Comparison of ENCODE assay signal across 23 mouse cellular contexts in the genomic region with DNA sequence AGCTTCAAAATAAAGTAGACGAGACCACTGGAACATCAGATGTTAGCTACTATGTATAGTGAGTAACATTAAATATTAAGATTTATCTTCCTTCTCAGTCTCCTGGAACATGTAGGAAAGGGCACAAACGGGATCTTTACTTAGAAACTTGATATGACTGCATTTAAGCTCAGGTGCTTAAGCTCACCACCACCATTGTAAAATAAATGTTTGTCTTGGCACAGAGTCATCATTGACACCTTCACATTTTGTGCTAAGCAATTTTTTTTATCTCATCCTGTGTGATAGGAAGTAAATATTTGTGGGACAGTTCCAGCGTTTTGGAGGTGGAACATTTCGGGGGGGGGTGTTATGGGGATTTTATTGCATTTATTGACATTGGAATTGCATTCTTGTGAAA.
DNase-seq lines count a peak whose midpoint lies in the region; ATAC-seq and TF ChIP-seq lines count a peak whose summit lies in the region.
"Had no signal": no experiment of that assay in that cellular context is flagged by ENCODE, and none has a peak within 500 bp of the region (broad histone marks: within the 10 kb centered on the region; RNA-seq: fewer than 3 reads in every experiment).

No protein-coding gene starts in this region.

- H3K4me3 ChIP-seq in embryonic facial prominence, embryonic 14.5 days (ENCODE audit: low read depth, low read length), result no peak overlapping the region
- no peak overlapping the region for H3K4me3 ChIP-seq in embryonic facial prominence, embryonic 10.5 days
- H3K4me3 ChIP-seq in lung, embryonic 14.5 days (ENCODE audit: low read depth, low read length), result no peak overlapping the region
- H3K4me3 ChIP-seq in intestine, embryonic 16.5 days (ENCODE audit: low read length), result no peak overlapping the region
- H3K4me3 ChIP-seq in stomach, embryonic 15.5 days (replicated peaks), result no peak overlapping the region
- H3K4me3 ChIP-seq: embryonic facial prominence, embryonic 12.5 days; forebrain, embryonic 12.5 days; heart, embryonic 13.5 days had no signal

- no peaks in the 10 kb centered on the region for H3K4me1 ChIP-seq in embryonic facial prominence, embryonic 14.5 days (ENCODE audit: control insufficient read depth, insufficient read depth, low read length)
- no peaks in the 10 kb centered on the region for H3K4me1 ChIP-seq in embryonic facial prominence, embryonic 10.5 days
- H3K4me1 ChIP-seq in lung, embryonic 14.5 days (ENCODE audit: insufficient read depth), result no peaks in the 10 kb centered on the region
- no peaks in the 10 kb centered on the region for H3K4me1 ChIP-seq in intestine, embryonic 16.5 days (ENCODE audit: control insufficient read depth, insufficient read depth, low read length)
- no peaks in the 10 kb centered on the region for H3K4me1 ChIP-seq in stomach, embryonic 15.5 days
- H3K4me1 ChIP-seq: embryonic facial prominence, embryonic 12.5 days; forebrain, embryonic 12.5 days; heart, embryonic 13.5 days had no signal

- WGBS in embryonic facial prominence, embryonic 14.5 days, result 56% methylated on average over 4 of the region's 4 CpGs
- WGBS in embryonic facial prominence, embryonic 10.5 days, result 80% methylated on average over 4 of the region's 4 CpGs
- WGBS in lung, embryonic 14.5 days, result 25% methylated on average over 4 of the region's 4 CpGs
- 49% methylated on average over 4 of the region's 4 CpGs for WGBS in intestine, embryonic 16.5 days
- WGBS in stomach, embryonic 15.5 days, result 45% methylated on average over 4 of the region's 4 CpGs

- H3K27ac ChIP-seq in embryonic facial prominence, embryonic 14.5 days (replicated peaks; ENCODE audit: low read depth, low read length), result no peak overlapping the region
- no peak overlapping the region for H3K27ac ChIP-seq in embryonic facial prominence, embryonic 10.5 days (replicated peaks)
- no peak overlapping the region for H3K27ac ChIP-seq in lung, embryonic 14.5 days (ENCODE audit: low read depth)
- no peak overlapping the region for H3K27ac ChIP-seq in intestine, embryonic 16.5 days (ENCODE audit: low read length)
- H3K27ac ChIP-seq in stomach, embryonic 15.5 days, result no peak overlapping the region
- H3K27ac ChIP-seq: embryonic facial prominence, embryonic 12.5 days; forebrain, embryonic 12.5 days; heart, embryonic 13.5 days had no signal

- H3K36me3 ChIP-seq in embryonic facial prominence, embryonic 14.5 days (ENCODE audit: control insufficient read depth, insufficient read depth, low read length), result no peaks in the 10 kb centered on the region
- H3K36me3 ChIP-seq in embryonic facial prominence, embryonic 10.5 days (replicated peaks), result no peaks in the 10 kb centered on the region
- no peaks in the 10 kb centered on the region for H3K36me3 ChIP-seq in lung, embryonic 14.5 days (ENCODE audit: insufficient read depth)
- no peaks in the 10 kb centered on the region for H3K36me3 ChIP-seq in intestine, embryonic 16.5 days (ENCODE audit: control insufficient read depth, insufficient read depth, low read length)
- no peaks in the 10 kb centered on the region for H3K36me3 ChIP-seq in stomach, embryonic 15.5 days
- H3K36me3 ChIP-seq: embryonic facial prominence, embryonic 12.5 days; forebrain, embryonic 12.5 days; G1E; heart, embryonic 13.5 days had no signal

- no peak for ATAC-seq in embryonic facial prominence, embryonic 14.5 days (ENCODE audit: low read depth)
- ATAC-seq in lung, embryonic 14.5 days (ENCODE audit: insufficient read depth), result peak; percentile 62; the same call in 1 of the 2 replicates
- ATAC-seq in intestine, embryonic 16.5 days, result 0 out of 2 replicates have a peak, but pooled peaks have one; percentile 50
- ATAC-seq in stomach, embryonic 15.5 days (ENCODE audit: insufficient read depth, low FRiP score, low read depth), result peak; percentile 73
- ATAC-seq: CD4-positive, CD25-positive, alpha-beta regulatory T cell, adult 4 months; forebrain, embryonic 16.5 days had no signal

- H3K27me3 ChIP-seq in embryonic facial prominence, embryonic 14.5 days (replicated peaks; ENCODE audit: control insufficient read depth, insufficient read depth, low read length), result no peaks in the 10 kb centered on the region
- no peaks in the 10 kb centered on the region for H3K27me3 ChIP-seq in embryonic facial prominence, embryonic 10.5 days (replicated peaks; ENCODE audit: low read depth, poor library complexity, severe bottlenecking)
- no peaks in the 10 kb centered on the region for H3K27me3 ChIP-seq in lung, embryonic 14.5 days (ENCODE audit: insufficient read depth, low read length)
- H3K27me3 ChIP-seq in intestine, embryonic 16.5 days (replicated peaks; ENCODE audit: control insufficient read depth, insufficient read depth, low read length), result no peaks in the 10 kb centered on the region
- H3K27me3 ChIP-seq in stomach, embryonic 15.5 days (replicated peaks), result no peaks in the 10 kb centered on the region
- H3K27me3 ChIP-seq: embryonic facial prominence, embryonic 12.5 days; forebrain, embryonic 12.5 days; heart, embryonic 13.5 days had no signal

- DNase-seq in embryonic facial prominence, embryonic 14.5 days (ENCODE audit: low spot score), result peak; percentile 10
- no peak for DNase-seq in embryonic facial prominence, embryonic 10.5 days (ENCODE audit: low spot score)
- peak; percentile 70 for DNase-seq in lung, embryonic 14.5 days
- DNase-seq in lung, postnatal 4 days, result no peak
- DNase-seq in gastrocnemius, postnatal 10 days, result no peak
- no peak for DNase-seq in left cerebral cortex, postnatal 14 days (ENCODE audit: low spot score in 2 of 2)
- DNase-seq: adrenal gland, postnatal 10 days; B cell, adult 2 months; cerebellum, adult 11 months; cerebellum, adult 8-10 months; cerebellum, postnatal 14 days; embryo, embryonic 11 days; gastrocnemius, postnatal 36 days; heart, adult 11 months; heart, postnatal 36 days had no signal

- no peak for TF ChIP-seq CTCF in lung, embryonic 14.5 days (IDR thresholded peaks at IDR 0.05; ENCODE audit: low read depth)

- intact Hi-C loops in left cerebral cortex, postnatal 14 days (cut with DNase I), result no loop called here

- H3K4me2 ChIP-seq in embryonic facial prominence, embryonic 14.5 days (ENCODE audit: low read depth, low read length), result no peak overlapping the region
- no peak overlapping the region for H3K4me2 ChIP-seq in lung, embryonic 14.5 days
- H3K4me2 ChIP-seq in intestine, embryonic 16.5 days (ENCODE audit: low read depth, low read length), result no peak overlapping the region
- no peak overlapping the region for H3K4me2 ChIP-seq in stomach, embryonic 15.5 days
- H3K4me2 ChIP-seq: embryonic facial prominence, embryonic 12.5 days; forebrain, embryonic 12.5 days; heart, embryonic 13.5 days had no signal

- H3K9me3 ChIP-seq in embryonic facial prominence, embryonic 14.5 days (ENCODE audit: control insufficient read depth, low read length), result 0 out of 2 replicates have a peak, but pooled peaks cover 4% of the 10 kb centered on the region
- H3K9me3 ChIP-seq in embryonic facial prominence, embryonic 10.5 days, result no peaks in the 10 kb centered on the region
- H3K9me3 ChIP-seq in lung, embryonic 14.5 days (ENCODE audit: low read depth, low read length), result no peaks in the 10 kb centered on the region
- no peaks in the 10 kb centered on the region for H3K9me3 ChIP-seq in intestine, embryonic 16.5 days (ENCODE audit: control insufficient read depth, low read length)
- no peaks in the 10 kb centered on the region for H3K9me3 ChIP-seq in stomach, embryonic 15.5 days
- H3K9me3 ChIP-seq: embryonic facial prominence, embryonic 12.5 days; forebrain, embryonic 12.5 days; G1E had no signal

- H3K9ac ChIP-seq in embryonic facial prominence, embryonic 14.5 days (ENCODE audit: low read depth, low read length), result no peak overlapping the region
- H3K9ac ChIP-seq in lung, embryonic 14.5 days, result no peak overlapping the region
- no peak overlapping the region for H3K9ac ChIP-seq in intestine, embryonic 16.5 days (ENCODE audit: low read depth, low read length)
- no peak overlapping the region for H3K9ac ChIP-seq in stomach, embryonic 15.5 days
- H3K9ac ChIP-seq: embryonic facial prominence, embryonic 12.5 days; forebrain, embryonic 12.5 days; heart, embryonic 13.5 days had no signal

Comparison
In these comparisons a context has a peak if more than half of its experiments do, and no peak if none do; other contexts are left out.
1. DNase-seq: peak in embryonic facial prominence, embryonic 14.5 days (single experiment) and lung, embryonic 14.5 days (single experiment); none in embryonic facial prominence, embryonic 10.5 days (single experiment), lung, postnatal 4 days (0 of 2), gastrocnemius, postnatal 10 days (single experiment) and left cerebral cortex, postnatal 14 days (0 of 2).